Mouse (Mus musculus) limb, embryonic 15.5 days (tissue): ENCODE data around the gene Lrfn3. TPM values are rescaled to one million over a fixed set of nuclear protein-coding genes. Genes with fewer than 3 reads are reported as not detected.
A peak's percentile ranks its signal among the peaks of the same experiment; 100 is the strongest.

ENCODE experiments used
- ATAC-seq: fragments of 200-750 bp; cut with Nextera tagmentation; 2 replicates; pipeline ENCODE4 v1.8.0; 2017; ENCODE audit warnings: low read depth, moderate TSS enrichment; ENCODE audit not compliant: insufficient number of reproducible peaks, low FRiP score, low TSS enrichment
- H3K27ac ChIP-seq: fragments of 300-500 bp; sonication (generic); 2 replicates; pipeline ENCODE4 v1.5.1; 2015; ENCODE audit warnings: moderate library complexity, mild to moderate bottlenecking, inconsistent platforms
- H3K27me3 ChIP-seq: fragments of 300-500 bp; sonication (generic); 2 replicates; pipeline ENCODE4 v1.6.1; 2015; ENCODE audit warnings: inconsistent platforms
- H3K36me3 ChIP-seq: fragments of 300-500 bp; sonication (generic); 2 replicates; pipeline ENCODE4 v1.6.1; 2015; ENCODE audit warnings: inconsistent platforms
- H3K4me1 ChIP-seq: fragments of 300-500 bp; sonication (generic); 2 replicates; pipeline ENCODE4 v1.6.1; 2015; ENCODE audit warnings: inconsistent platforms
- H3K4me2 ChIP-seq: fragments of 300-500 bp; sonication (generic); 2 replicates; pipeline ENCODE4 v1.6.1; 2015; ENCODE audit warnings: mild to moderate bottlenecking, inconsistent platforms
- H3K4me3 ChIP-seq: fragments of 300-500 bp; sonication (generic); 2 replicates; pipeline ENCODE4 v1.5.1; 2015; ENCODE audit warnings: mild to moderate bottlenecking, inconsistent platforms
- H3K9ac ChIP-seq: fragments of 300-500 bp; sonication (generic); 2 replicates; pipeline ENCODE4 v1.6.1; 2015; ENCODE audit warnings: inconsistent platforms
- H3K9me3 ChIP-seq: fragments of 300-500 bp; sonication (generic); 2 replicates; pipeline ENCODE4 v1.6.1; 2016; ENCODE audit warnings: inconsistent platforms
- WGBS: fragments of 180-500 bp; shearing (Covaris S2); methylation state at CpG from one replicate; pipeline ENCODE4 v1.1.7; 2015; 5-methylcytosine and 5-hydroxymethylcytosine counted together
- polyA plus RNA-seq: library from polyadenylated mRNA; unstranded; fragments of >200 nt; fragmentation: Nextera tagmentation; extraction: Ambion mirVana; gene quantifications from 2 replicates; pipeline ENCODE4 v1.2.1, GENCODE M21; 2015

Gene Lrfn3
- polyA plus RNA-seq, 1 experiment from 2014 or later = 5.1 TPM

DNA sequence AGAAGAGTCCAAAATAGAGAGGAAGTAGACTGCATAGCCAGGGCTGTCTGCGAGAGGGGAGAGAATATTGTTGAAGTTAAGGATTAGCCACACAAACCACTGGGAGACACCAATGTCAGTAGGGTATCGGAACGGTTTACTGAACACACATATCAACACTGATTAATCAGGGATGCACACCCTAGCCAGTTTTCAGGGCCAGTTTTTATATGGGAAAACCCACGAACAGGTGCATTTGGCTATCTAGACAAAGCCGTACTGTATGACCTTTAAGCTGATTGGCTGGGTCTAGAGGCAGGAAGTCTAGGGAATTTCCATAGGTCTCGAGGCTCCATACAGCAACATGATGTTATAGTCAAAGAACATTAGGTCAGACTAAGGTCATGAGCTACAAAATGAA, 39.7 kb downstream of the Lrfn3 start:
- H3K27me3 ChIP-seq = 0 out of 2 replicates have a peak, but pooled peaks cover 4% of the 10 kb centered on the region
- no peak for ATAC-seq
- H3K9ac ChIP-seq = peak overlapping the region; percentile 23
- peak overlapping the region; percentile 74 for H3K4me2 ChIP-seq
- H3K4me3 ChIP-seq = peak overlapping the region; percentile 79
- H3K36me3 ChIP-seq = peaks cover 10% of the 10 kb centered on the region; the same call in 1 of the 2 replicates
- H3K9me3 ChIP-seq = 0 out of 2 replicates have a peak, but pooled peaks cover 5% of the 10 kb centered on the region
- H3K27ac ChIP-seq = peak overlapping the region; percentile 87
- WGBS = 40% methylated on average over 6 of the region's 6 CpGs
- H3K4me1 ChIP-seq = peaks cover 17% of the 10 kb centered on the region

DNA sequence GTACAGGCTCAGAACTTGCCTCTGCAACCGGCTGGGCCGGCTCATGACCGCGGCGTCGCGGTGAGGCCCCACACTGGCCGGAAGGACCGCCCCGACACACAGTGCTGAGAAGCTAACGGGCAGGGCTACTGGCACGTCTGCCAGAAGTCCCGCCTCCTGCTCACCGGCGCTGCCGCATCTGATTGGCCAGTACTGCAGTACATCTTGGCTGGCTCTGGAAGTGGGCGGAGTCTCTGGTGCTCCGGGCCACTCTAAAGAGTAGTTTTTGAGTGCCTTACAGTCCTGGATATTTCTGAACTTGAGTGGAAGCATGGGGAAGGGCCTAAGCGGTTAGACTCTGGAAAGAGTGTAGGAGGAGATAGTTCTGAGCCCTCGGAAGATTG, 40.3 kb downstream of the Lrfn3 start:
- 0 out of 2 replicates have a peak, but pooled peaks cover 5% of the 10 kb centered on the region for H3K9me3 ChIP-seq
- ATAC-seq = peak; percentile 99
- H3K36me3 ChIP-seq = peaks cover 12% of the 10 kb centered on the region; the same call in 1 of the 2 replicates
- WGBS = under 1% methylated on average over 20 of the region's 20 CpGs
- H3K4me3 ChIP-seq = peak overlapping the region; percentile 79
- H3K4me2 ChIP-seq = peak overlapping the region; percentile 74
- H3K27ac ChIP-seq = peak overlapping the region; percentile 87
- H3K9ac ChIP-seq = peak overlapping the region; percentile 71
- H3K27me3 ChIP-seq = 0 out of 2 replicates have a peak, but pooled peaks cover 4% of the 10 kb centered on the region
- H3K4me1 ChIP-seq = peaks cover 17% of the 10 kb centered on the region

DNA sequence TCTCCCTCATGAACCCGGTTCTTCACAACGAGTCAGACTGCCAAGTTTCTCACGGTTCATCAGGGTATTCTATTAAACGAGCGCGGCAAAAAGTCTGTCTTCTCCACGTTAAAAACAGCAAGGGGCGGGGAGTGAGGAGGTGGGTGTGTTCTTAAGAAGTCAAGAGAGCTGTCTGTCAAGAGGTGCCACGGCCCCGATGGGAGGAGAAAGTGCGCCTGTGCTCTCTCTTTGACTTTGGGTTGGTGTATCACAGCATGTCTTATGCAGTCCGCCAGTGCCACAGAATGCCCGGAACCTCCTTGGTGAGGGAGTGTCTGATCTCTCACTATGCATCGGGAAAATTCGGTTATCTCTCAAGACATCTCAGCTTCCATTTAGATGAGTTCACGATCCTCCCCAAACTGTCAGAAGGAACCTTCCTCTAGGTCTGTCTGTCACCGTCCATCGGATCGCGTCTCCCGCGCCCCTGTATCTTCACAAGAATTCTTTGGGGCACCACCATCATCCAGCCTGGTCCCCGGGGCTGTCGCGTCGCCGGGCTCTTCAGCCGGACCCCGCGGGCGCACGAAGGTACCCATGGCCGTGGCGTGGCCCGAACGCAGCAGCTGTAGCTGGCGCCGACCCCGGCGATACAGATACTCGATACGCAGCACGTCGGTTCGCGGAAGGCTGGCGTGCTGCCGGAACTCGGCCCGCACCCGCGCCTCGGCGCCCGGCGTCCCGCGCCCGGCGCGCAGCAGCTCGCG, 40.9 kb downstream of the Lrfn3 start, which contains the start of gene E130208F15Rik:
E130208F15Rik (plus strand) TSS at position 202 of the 746 bp plus-strand sequence.
- Histone ChIP-seq H3K9me3 (0 out of 2 replicates have a peak, but pooled peaks cover 5% of the 10 kb centered on the region), H3K27ac (peak within 1 kb of the TSS; percentile 87), H3K27me3 (no peaks in the 10 kb centered on the region), H3K36me3 (peaks cover 14% of the 10 kb centered on the region; the same call in 1 of the 2 replicates), H3K4me1 (peaks cover 17% of the 10 kb centered on the region), H3K9ac (peak within 1 kb of the TSS; percentile 71), H3K4me2 (peak within 1 kb of the TSS; percentile 74), H3K4me3 (peak within 1 kb of the TSS; percentile 79)
- WGBS = under 1% methylated on average over 63 of the region's 63 CpGs
- peak; percentile 41 for ATAC-seq

DNA sequence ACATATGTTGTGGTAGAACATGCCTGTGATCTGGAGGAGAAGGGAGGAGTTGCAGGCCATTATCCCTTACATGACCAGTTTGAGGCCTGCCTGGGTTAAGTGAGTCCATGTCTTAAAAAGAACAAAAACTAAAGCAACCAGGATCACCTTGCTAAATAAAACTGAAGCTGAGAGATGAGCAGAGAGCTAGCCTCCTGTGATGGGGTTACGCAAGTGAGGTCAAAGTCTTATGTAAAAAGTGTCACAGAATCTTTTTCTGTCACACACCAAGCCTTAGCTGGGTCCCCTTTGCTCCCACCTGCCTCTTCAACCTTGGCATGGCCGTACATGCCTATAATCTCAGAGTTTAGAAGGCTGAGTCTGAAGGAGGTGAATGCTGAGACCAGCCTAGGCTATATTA, 41.6 kb downstream of the Lrfn3 start:
- ATAC-seq = no peak
- no peak overlapping the region for H3K9ac ChIP-seq

DNA sequence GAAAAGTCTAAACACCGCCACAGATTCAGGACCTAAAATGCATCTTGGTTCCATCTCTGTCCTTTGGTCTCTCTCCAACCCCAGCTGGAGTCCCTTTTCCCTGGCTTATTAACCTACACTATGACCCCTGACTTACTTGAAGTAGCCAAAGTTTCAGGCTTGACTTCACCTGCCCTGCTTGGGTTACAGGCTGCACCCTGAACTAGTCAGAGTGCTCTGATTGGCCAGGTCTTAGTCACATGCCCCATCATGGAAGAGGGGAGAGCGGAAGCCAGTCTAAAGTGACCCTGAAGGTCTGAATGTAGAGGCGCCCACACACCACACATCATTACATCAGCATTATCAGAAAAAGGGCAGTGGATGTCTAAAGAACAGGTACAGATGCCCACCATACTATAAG, 44.4 kb downstream of the Lrfn3 start:
- Histone ChIP-seq H3K27ac (no peak overlapping the region), H3K4me1 (peaks cover 41% of the 10 kb centered on the region), H3K4me3 (no peak overlapping the region), H3K9me3 (no peaks in the 10 kb centered on the region), H3K36me3 (peaks cover 20% of the 10 kb centered on the region; the same call in 1 of the 2 replicates), H3K27me3 (no peaks in the 10 kb centered on the region), H3K9ac (no peak overlapping the region), H3K4me2 (no peak overlapping the region)
- 88% methylated on average over 3 of the region's 3 CpGs for WGBS
- ATAC-seq = no peak

More for the DNA sequence above, 41.6 kb downstream of the Lrfn3 start:
- peaks cover 19% of the 10 kb centered on the region for H3K4me1 ChIP-seq
- H3K9me3 ChIP-seq = 0 out of 2 replicates have a peak, but pooled peaks cover 5% of the 10 kb centered on the region
- peak overlapping the region; percentile 79 for H3K4me3 ChIP-seq
- no peaks in the 10 kb centered on the region for H3K27me3 ChIP-seq
- H3K27ac ChIP-seq = 0 out of 2 replicates have a peak overlapping the region, but pooled peaks have one; percentile 87
- H3K4me2 ChIP-seq = peak overlapping the region; percentile 74
- H3K36me3 ChIP-seq = peaks cover 20% of the 10 kb centered on the region; the same call in 1 of the 2 replicates
- WGBS = 82% methylated on average over 2 of the region's 2 CpGs

DNA sequence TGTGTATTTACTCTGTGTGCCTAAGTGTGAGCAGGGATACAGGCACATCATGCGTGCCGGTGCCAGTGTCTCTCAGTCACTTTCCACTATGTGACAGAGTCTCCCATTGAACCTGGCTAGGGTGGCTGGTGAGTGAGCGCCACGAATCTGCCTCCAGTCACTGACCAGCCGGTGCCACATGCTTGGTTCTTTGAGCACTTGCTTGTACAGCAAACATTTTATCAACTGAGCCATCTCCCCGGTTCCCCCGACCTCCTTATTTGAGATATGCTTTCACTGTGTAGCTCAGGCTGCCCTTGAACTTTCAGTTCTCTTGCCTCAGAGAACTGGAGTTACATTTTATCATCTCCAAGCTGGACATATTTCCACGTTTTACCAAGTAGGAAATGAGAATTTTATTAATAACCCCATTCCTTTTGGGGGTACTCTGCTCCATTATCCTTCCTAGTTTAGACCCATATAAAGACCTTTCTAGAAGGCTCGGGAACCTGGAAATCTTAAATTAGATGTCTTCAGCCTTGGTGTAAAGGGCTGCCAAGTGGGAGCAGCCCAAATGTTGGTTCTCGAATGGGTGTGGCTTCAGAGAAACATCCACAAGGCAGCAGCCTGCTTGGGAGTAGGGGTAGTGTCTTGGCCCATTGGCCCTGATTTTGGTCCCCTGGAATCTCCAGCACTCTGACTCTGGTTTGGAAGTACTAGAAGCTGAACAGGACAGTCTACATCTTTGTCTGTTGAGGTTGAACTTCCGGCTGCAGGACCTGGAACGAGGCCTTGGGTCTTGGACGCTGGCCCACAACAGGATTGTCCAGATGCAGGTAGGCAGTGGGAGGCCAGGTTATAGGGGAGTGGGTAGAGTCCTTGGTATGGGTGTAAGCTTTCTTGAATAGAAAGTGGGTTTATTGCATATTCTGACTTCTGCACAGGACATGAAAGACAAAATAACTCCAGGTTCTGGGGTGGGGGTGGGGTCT, 46.7 kb downstream of the Lrfn3 start:
- WGBS = 71% methylated on average over 13 of the region's 13 CpGs
- Histone ChIP-seq H3K36me3 (peaks cover 34% of the 10 kb centered on the region), H3K4me1 (peaks cover 28% of the 10 kb centered on the region), H3K9me3 (no peaks in the 10 kb centered on the region), H3K4me3 (peak overlapping the region; percentile 43), H3K9ac (0 out of 2 replicates have a peak overlapping the region, but pooled peaks have one; percentile 31), H3K4me2 (peak overlapping the region; percentile 50; the same call in 1 of the 2 replicates), H3K27me3 (no peaks in the 10 kb centered on the region), H3K27ac (no peak overlapping the region)
- no peak for ATAC-seq

DNA sequence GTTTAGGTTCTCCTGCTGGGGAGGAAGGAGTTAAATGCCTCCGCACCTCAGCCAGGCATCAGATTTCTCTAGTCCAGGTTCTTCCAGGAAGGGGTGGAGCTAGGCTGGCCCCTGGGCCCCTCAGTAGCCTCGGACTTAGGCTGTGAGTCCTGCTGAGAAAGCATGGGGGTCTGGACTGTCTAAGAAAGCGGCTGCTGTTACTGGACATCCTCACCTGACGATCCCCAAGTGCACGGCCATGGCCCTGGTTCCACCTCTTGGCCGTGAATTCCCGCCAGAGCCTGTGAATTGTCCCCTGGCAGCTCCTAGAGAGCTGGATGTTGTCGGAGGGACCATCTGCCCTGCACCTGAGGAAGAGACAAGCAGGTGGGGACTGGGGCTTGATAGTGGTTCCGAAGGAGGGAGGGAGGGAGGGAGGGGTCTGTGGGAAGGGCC, 47.8 kb downstream of the Lrfn3 start, which contains the start of gene Syne4:
Syne4 (plus strand) TSS at position 87 of the 435 bp plus-strand sequence.
- peaks cover 34% of the 10 kb centered on the region for H3K36me3 ChIP-seq
- 0 out of 2 replicates have a peak, but pooled peaks have one; percentile 12 for ATAC-seq
- H3K4me1 ChIP-seq = peaks cover 30% of the 10 kb centered on the region
- H3K9ac ChIP-seq = peak within 1 kb of the TSS; percentile 31; the same call in 1 of the 2 replicates
- no peaks in the 10 kb centered on the region for H3K9me3 ChIP-seq
- 1% methylated on average over 9 of the region's 9 CpGs for WGBS
- H3K4me3 ChIP-seq = peak within 1 kb of the TSS; percentile 43
- peak within 1 kb of the TSS; percentile 48; the same call in 1 of the 2 replicates for H3K27ac ChIP-seq
- H3K27me3 ChIP-seq = no peaks in the 10 kb centered on the region
- H3K4me2 ChIP-seq = peak within 1 kb of the TSS; percentile 50

DNA sequence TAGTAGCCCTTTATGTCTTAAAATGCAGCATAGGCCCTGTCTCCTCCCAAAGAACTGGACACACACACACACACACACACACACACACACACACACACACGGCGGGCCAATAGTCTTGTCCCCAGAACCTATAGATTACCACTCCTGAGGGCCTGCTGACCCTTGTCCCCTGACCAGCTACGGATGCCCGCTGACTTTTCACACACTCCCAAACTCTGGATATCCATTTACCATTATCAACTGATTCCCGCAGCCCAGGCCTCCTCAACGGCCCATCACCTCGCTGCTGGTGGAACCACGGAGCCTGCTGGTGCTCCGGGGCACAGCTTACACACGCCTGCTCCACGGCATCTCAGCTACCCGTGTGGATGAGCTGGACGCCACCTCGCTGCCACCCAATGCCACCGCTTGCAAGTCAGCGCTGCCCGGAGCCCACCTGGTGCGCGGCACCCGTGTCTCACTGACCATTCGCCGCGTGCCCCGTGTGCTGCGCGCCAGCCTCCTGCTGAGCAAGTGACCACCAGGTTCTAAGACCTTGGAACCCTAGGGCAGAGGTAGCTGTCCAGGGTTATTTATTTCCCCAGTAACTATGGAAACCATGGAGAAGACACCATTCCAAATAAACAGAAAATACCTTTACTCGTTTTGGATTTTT, 48.8 kb downstream of the Lrfn3 start:
- Histone ChIP-seq H3K27me3 (no peaks in the 10 kb centered on the region), H3K4me3 (no peak overlapping the region), H3K36me3 (peaks cover 30% of the 10 kb centered on the region), H3K27ac (no peak overlapping the region), H3K4me1 (peaks cover 37% of the 10 kb centered on the region), H3K4me2 (no peak overlapping the region), H3K9ac (no peak overlapping the region), H3K9me3 (no peaks in the 10 kb centered on the region)
- 53% methylated on average over 27 of the region's 27 CpGs for WGBS
- no peak for ATAC-seq

DNA sequence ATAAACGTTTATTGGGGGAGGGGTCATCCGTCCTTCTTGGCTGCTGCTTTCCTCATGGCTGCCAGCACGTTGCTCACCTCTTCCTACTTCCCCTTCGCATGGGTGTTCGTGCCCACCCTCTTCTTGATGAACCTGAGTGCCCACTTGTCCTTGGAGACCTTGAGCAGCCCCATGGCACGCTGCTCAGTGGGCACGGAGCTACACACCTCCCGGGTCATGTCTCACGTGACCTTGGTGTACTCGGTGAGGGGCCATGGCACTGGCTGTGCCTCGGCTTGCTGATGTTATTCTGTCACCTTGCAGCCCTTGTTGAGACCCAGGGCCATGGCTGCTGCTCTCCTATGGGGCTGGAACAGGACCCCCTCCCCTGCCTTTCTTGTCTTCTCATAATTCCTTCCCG, 52.4 kb downstream of the Lrfn3 start:
- Histone ChIP-seq H3K4me1 (peaks cover 31% of the 10 kb centered on the region), H3K9me3 (no peaks in the 10 kb centered on the region), H3K27ac (no peak overlapping the region), H3K36me3 (peaks cover 33% of the 10 kb centered on the region), H3K4me3 (no peak overlapping the region), H3K4me2 (no peak overlapping the region), H3K27me3 (no peaks in the 10 kb centered on the region), H3K9ac (no peak overlapping the region)
- 88% methylated on average over 12 of the region's 12 CpGs for WGBS
- no peak for ATAC-seq

DNA sequence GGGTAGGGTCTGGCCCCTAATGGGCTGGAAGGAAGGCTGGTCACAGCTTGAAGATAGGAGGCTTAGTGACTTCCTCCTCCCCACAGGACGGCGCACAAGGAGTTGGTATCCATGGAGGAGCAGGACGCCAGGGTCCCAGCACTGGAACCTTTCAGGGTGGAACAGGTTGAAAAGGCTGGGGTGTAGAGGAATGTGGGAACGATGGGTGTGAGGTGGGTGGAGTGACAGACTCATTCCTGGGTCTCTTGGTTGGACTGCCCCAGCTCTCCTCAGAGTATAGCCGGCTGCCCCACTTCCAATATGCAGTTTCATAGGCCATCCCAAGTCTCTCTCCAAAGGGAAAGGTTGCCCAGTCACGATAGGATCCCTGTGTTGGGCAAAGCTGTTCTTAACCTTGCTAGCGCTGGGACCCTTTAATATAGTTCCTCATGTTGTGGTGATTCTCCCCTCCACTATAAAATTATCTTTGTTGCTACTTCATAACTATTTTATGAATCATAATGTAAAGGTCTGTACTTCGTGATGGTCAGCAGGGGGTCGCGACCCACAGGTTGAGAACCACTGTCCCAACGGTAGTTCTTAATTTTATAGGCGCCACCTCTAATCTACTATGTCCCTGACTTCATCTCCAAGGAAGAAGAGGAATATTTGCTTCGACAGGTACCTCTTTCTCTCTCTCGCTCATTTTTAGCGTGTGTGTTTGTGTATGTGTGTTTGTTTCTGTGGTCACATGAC, 53.0 kb downstream of the Lrfn3 start:
- H3K9me3 ChIP-seq = no peaks in the 10 kb centered on the region
- H3K4me2 ChIP-seq = peak overlapping the region; percentile 87
- no peak for ATAC-seq
- H3K4me1 ChIP-seq = peaks cover 26% of the 10 kb centered on the region
- 58% methylated on average over 15 of the region's 15 CpGs for WGBS
- no peaks in the 10 kb centered on the region for H3K27me3 ChIP-seq
- H3K9ac ChIP-seq = peak overlapping the region; percentile 61
- peaks cover 35% of the 10 kb centered on the region for H3K36me3 ChIP-seq
- peak overlapping the region; percentile 68 for H3K4me3 ChIP-seq
- H3K27ac ChIP-seq = peak overlapping the region; percentile 80; the same call in 1 of the 2 replicates
